ENCODE assay signal across 16 mouse cellular contexts in genomic region chr4:120067592-120068235, GRCm38 (mm10). TPM values are rescaled to one million over a fixed set of nuclear protein-coding genes. Genes with fewer than 3 reads are reported as not detected.
"Had no signal": no experiment of that assay in that cellular context is flagged by ENCODE, and none has a peak within 500 bp of the region (broad histone marks: within the 10 kb centered on the region; RNA-seq: fewer than 3 reads in every experiment).

No protein-coding gene starts in this region.

- DNase-seq: liver; lung, adult 2 months; thymus, postnatal 14 days had no signal

- H3K27me3 ChIP-seq: liver, embryonic 15.5 days had no signal

- H3K27ac ChIP-seq: layer of hippocampus, adult 2 months; limb, embryonic 12.5 days; liver, embryonic 15.5 days; macrophage; midbrain, embryonic 13.5 days; stomach, postnatal 0 days had no signal

- H3K4me3 ChIP-seq: layer of hippocampus, adult 2 months; limb, embryonic 12.5 days; liver, embryonic 15.5 days; megakaryocyte, embryonic 14.5 days; midbrain, embryonic 13.5 days had no signal

- H3K4me2 ChIP-seq: limb, embryonic 12.5 days; liver, embryonic 15.5 days; midbrain, embryonic 13.5 days had no signal

- H3K36me3 ChIP-seq: limb, embryonic 12.5 days; liver, embryonic 15.5 days; midbrain, embryonic 13.5 days had no signal

- H3K9ac ChIP-seq: limb, embryonic 12.5 days; liver, embryonic 15.5 days; midbrain, embryonic 13.5 days had no signal

- H3K4me1 ChIP-seq: limb, embryonic 12.5 days; liver, embryonic 15.5 days; megakaryocyte, embryonic 14.5 days had no signal

- ATAC-seq: lung, postnatal 0 days; midbrain, embryonic 13.5 days had no signal

- H3K9me3 ChIP-seq: limb, embryonic 12.5 days; liver, embryonic 15.5 days; megakaryocyte, embryonic 14.5 days; midbrain, embryonic 13.5 days had no signal

RNA-seq across cellular contexts. Expression of gene AL607142.1, which starts 2.9 kb away (rescaled TPM):
- total RNA-seq: layer of hippocampus, adult 2 months; layer of hippocampus, postnatal 10 days; left cerebral cortex, postnatal 36 days; midbrain, postnatal 0 days; neutrophil, adult 5-6 weeks had no signal
- polyA plus RNA-seq: kidney, embryonic 14.5 days; limb, embryonic 12.5 days; liver, embryonic 15.5 days; lung, adult 2 months; lung, postnatal 0 days; macrophage; midbrain, embryonic 13.5 days; midbrain, postnatal 0 days; stomach, postnatal 0 days had no signal
